Mouse (Mus musculus) ES-E14 (cell line): ENCODE measurements at regions not wholly inside any gene's neighbourhood (a gene's known extent, or its start where the extent isn't known, plus 50 kb on each side); places are given as distances from the start of the nearest gene placed in this dataset.

ENCODE experiments used
- DNase-seq: peaks from one replicate; pipeline ENCODE4 v3.0.0-alpha.2; 2013; ENCODE audit warnings: low read depth, low spot score
- H3K27ac ChIP-seq: 2 replicates; pipeline ENCODE4 v1.5.1; 2012; ENCODE audit warnings: low read depth, mild to moderate bottlenecking, low read length, moderate library complexity, mixed read lengths; ENCODE audit not compliant: poor library complexity, insufficient read depth, severe bottlenecking
- H3K36me3 ChIP-seq: 2 replicates; pipeline ENCODE4 v1.6.1; 2012; ENCODE audit warnings: mild to moderate bottlenecking, low read length, moderate library complexity, mixed read lengths; ENCODE audit not compliant: control insufficient read depth, poor library complexity, insufficient read depth, severe bottlenecking
- H3K4me1 ChIP-seq, 2 experiments: fragments of 150-350 bp in 1 of 2; sonication (generic) in 1 of 2; 2 replicates each; pipeline ENCODE4 v1.6.1; 2012; ENCODE audit warnings: low read length in 2 of 2, mild to moderate bottlenecking in 1 of 2, mixed read lengths in 1 of 2; ENCODE audit not compliant: control insufficient read depth in 2 of 2, insufficient read depth in 2 of 2, poor library complexity in 1 of 2
- H3K4me3 ChIP-seq, 2 experiments: fragments of 150-350 bp in 1 of 2; sonication (generic) in 1 of 2; 2 replicates each; pipeline ENCODE4 v1.5.1; 2012; ENCODE audit warnings: low read length in 2 of 2, low read depth in 1 of 2, mild to moderate bottlenecking in 1 of 2, mixed read lengths in 1 of 2; ENCODE audit not compliant: insufficient read depth in 1 of 2, poor library complexity in 1 of 2, severe bottlenecking in 1 of 2
- H3K9ac ChIP-seq: 2 replicates; pipeline ENCODE4 v1.6.1; 2012; ENCODE audit warnings: low read depth, mild to moderate bottlenecking, low read length, mixed read lengths; ENCODE audit not compliant: poor library complexity, insufficient read depth, severe bottlenecking
- H3K9me3 ChIP-seq: fragments of 150-350 bp; sonication (generic); 2 replicates; pipeline ENCODE4 v1.6.1; 2012; ENCODE audit warnings: low read depth, mild to moderate bottlenecking, low read length; ENCODE audit not compliant: control insufficient read depth, insufficient read depth
- CHD2 ChIP-seq: IDR thresholded peaks from 2 replicates; pipeline ENCODE4 v1.6.1; 2014; ENCODE audit warnings: mild to moderate bottlenecking, low read depth, low read length, inconsistent platforms
- HCFC1 ChIP-seq: IDR thresholded peaks from 2 replicates; pipeline ENCODE4 v1.6.1; 2012; ENCODE audit warnings: low read length, inconsistent platforms, borderline replicate concordance; ENCODE audit not compliant: insufficient read depth
- MAFK ChIP-seq: IDR thresholded peaks from 2 replicates; pipeline ENCODE4 v1.6.1; 2014; ENCODE audit warnings: mild to moderate bottlenecking, low read depth, low read length, inconsistent platforms; ENCODE audit not compliant: insufficient read depth
- ZC3H11A ChIP-seq: IDR thresholded peaks from 2 replicates; pipeline ENCODE4 v1.6.1; 2012; ENCODE audit warnings: low read depth, mild to moderate bottlenecking, inconsistent platforms, low read length, borderline replicate concordance
- ZNF384 ChIP-seq: IDR thresholded peaks from 2 replicates; pipeline ENCODE4 v1.6.1; 2012; ENCODE audit warnings: low read depth, low read length, inconsistent platforms
- in situ Hi-C, 2 experiments: fragments of 600-800 bp; cut with MboI; formaldehyde crosslinking; loops; one replicate each; pipeline ENCODE4 v1.15.1; 2025; ENCODE audit warnings: low sequenced_read_pairs in 2 of 2, inconsistent platforms in 1 of 2; ENCODE audit not compliant: unreplicated experiment in 2 of 2

DNA sequence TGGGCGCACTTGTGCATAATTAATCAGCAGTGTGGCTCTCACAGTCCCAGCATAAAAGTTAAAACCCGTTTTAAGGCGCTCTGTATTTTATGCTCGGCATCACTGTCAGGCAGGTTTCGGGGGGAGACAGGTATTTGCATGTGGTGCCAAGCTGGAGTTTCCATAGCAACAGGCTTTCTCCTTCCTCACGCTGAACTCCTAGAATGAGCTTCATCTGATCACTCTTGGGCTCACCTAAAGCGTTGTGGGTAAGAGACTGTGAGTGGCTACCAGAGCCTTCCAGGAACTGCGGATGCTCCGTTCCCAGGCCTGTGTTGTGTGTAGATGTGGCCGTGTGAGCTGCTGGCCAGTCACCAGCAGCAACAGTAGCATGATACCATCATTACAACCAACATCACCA is 161.5 kb downstream of the Ajap1 start:
- Histone ChIP-seq H3K4me1 (no peaks in the 10 kb centered on the region), H3K36me3 (no peaks in the 10 kb centered on the region), H3K9ac (no peak overlapping the region), H3K27ac (no peak overlapping the region), H3K9me3 (no peaks in the 10 kb centered on the region), H3K4me3 (no peak overlapping the region)
- no peak for DNase-seq
- in situ Hi-C loops: no loop called here
- no peak for TF ChIP-seq HCFC1
- no peak for TF ChIP-seq CHD2
- no peak for TF ChIP-seq ZC3H11A
- TF ChIP-seq MAFK: no peak
- TF ChIP-seq ZNF384: no peak

DNA sequence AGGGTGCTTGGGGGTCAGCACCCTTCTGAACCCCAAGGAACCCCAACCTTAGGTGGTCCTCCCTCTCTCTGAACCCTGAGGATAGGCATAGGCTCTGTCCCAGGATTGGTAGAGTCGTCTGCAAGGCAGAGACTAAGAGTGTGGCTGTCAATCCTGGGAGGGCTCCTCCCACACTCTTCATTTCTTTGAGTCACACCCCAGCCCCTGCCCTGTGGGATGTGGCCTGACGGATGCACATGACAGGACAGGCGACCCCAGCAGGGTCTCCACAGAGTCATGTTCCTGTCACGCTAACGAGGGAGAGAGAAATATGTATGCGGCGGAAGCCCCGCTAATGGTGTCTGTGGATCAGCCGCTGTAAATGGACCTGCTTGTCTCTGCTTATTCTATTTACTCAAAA is 162.0 kb downstream of the Ajap1 start:
- TF ChIP-seq HCFC1: no peak
- no peak for TF ChIP-seq ZC3H11A
- TF ChIP-seq ZNF384: no peak
- no peak for TF ChIP-seq CHD2
- TF ChIP-seq MAFK: no peak
- Histone ChIP-seq H3K4me1 (no peaks in the 10 kb centered on the region), H3K4me3 (no peak overlapping the region), H3K9me3 (no peaks in the 10 kb centered on the region), H3K27ac (no peak overlapping the region), H3K36me3 (no peaks in the 10 kb centered on the region), H3K9ac (no peak overlapping the region)
- in situ Hi-C loops: no loop called here
- DNase-seq: no peak

DNA sequence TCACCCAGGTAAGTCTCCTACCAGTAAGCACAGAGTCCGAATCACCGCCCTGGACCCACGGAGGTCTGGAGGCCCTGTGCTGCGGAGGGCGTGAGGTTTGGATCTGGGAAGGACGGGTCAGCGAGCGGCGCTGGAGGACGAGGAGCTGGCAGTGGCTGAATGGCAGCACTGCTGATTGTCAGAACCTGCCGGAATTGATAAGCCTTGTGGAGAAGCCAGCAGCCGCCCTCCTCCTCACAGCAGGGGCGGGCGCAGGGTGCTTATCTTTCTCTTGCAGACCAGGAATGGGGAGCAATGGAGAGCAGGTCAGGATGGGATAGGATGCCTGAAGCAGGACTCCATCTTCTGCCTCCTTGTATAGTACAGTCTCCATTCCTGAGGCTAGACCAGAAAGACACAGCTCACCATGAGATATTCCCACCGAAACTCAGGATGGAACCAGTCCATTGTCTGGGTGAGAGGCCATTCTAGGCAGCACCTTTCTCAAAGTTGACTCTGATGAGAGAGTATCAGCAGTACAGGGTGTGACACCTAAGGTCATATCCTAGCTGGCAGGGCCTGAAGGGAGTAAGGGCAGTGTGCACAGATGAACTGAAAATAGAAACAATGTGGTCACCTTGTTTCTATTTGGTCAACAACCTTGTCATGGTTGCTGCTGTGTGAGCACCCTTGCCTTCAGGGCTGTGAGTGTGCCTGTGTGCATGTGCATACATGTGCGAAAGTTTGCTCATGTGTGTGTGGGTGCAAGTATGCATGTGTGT is 165.5 kb downstream of the Ajap1 start:
- no peak for DNase-seq
- H3K9me3 ChIP-seq: no peaks in the 10 kb centered on the region
- H3K27ac ChIP-seq: no peak overlapping the region
- TF ChIP-seq MAFK: no peak
- TF ChIP-seq HCFC1: no peak
- TF ChIP-seq ZC3H11A: no peak
- no peak for TF ChIP-seq ZNF384
- no peak for TF ChIP-seq CHD2
- in situ Hi-C loops: no loop called here
- no peaks in the 10 kb centered on the region for H3K36me3 ChIP-seq
- H3K4me3 ChIP-seq: no peak overlapping the region
- no peaks in the 10 kb centered on the region for H3K4me1 ChIP-seq
- no peak overlapping the region for H3K9ac ChIP-seq

DNA sequence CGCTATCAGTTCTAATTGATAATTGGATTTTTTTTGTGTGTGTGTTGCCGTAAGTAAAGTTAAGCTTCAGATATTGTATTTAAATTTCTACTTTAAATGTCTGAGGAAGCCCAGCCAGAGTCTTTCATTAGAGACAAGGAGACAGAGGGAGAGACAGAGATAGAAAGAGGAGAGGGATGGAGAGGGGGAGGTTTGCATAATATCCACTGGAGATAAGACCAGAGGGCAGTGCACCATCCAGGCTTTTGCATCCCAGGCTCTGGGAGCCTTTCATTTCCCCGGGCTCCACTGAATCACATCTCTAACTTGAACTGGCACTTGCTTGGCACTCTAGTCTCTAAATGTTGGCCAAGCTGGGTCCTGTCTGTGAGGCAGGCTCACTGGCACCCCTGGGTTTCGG is 166.1 kb downstream of the Ajap1 start:
- H3K4me3 ChIP-seq: no peak overlapping the region
- DNase-seq: no peak
- H3K36me3 ChIP-seq: no peaks in the 10 kb centered on the region
- no peak overlapping the region for H3K27ac ChIP-seq
- no peak overlapping the region for H3K9ac ChIP-seq
- TF ChIP-seq ZNF384: no peak
- no peak for TF ChIP-seq CHD2
- TF ChIP-seq HCFC1: no peak
- no peak for TF ChIP-seq ZC3H11A
- TF ChIP-seq MAFK: no peak
- no peaks in the 10 kb centered on the region for H3K4me1 ChIP-seq
- H3K9me3 ChIP-seq: no peaks in the 10 kb centered on the region
- in situ Hi-C loops: no loop called here

DNA sequence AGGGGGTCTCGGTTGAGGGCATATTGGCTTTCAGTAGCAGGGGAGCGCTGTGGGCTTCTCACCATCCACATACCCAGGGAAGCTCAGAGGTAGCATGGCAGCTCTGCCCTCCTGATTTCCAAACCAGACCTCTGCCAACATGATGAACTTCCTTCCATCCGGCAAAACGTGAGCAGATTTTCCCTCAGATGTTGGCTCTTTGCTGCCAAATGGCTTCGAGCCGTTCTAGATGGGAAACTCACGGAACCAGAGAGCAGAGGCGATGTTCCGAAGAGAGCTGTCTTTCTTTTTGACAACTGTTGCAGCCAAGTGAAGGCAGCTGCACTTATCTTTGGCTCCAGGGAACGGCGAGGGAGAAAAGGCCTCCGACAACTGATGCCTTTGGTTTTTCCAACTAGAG is 168.7 kb downstream of the Ajap1 start:
- no peak overlapping the region for H3K9ac ChIP-seq
- no peak for DNase-seq
- no peaks in the 10 kb centered on the region for H3K36me3 ChIP-seq
- no peaks in the 10 kb centered on the region for H3K9me3 ChIP-seq
- H3K27ac ChIP-seq: no peak overlapping the region
- no peaks in the 10 kb centered on the region; a peak in 1 of 4 replicates for H3K4me1 ChIP-seq
- no peak for TF ChIP-seq HCFC1
- TF ChIP-seq MAFK: no peak
- TF ChIP-seq ZC3H11A: no peak
- TF ChIP-seq ZNF384: no peak
- no peak for TF ChIP-seq CHD2
- no peak overlapping the region for H3K4me3 ChIP-seq
- in situ Hi-C loops: no loop called here
